Mouse (Mus musculus) mesoderm, embryonic 11.5 days (tissue): ENCODE data around the gene Cs.

Experiments
- DNase-seq: peaks from one replicate; pipeline ENCODE4 v3.0.0-alpha.2; 2012; ENCODE audit warnings: low read depth, low spot score

The Cs gene

DNA sequence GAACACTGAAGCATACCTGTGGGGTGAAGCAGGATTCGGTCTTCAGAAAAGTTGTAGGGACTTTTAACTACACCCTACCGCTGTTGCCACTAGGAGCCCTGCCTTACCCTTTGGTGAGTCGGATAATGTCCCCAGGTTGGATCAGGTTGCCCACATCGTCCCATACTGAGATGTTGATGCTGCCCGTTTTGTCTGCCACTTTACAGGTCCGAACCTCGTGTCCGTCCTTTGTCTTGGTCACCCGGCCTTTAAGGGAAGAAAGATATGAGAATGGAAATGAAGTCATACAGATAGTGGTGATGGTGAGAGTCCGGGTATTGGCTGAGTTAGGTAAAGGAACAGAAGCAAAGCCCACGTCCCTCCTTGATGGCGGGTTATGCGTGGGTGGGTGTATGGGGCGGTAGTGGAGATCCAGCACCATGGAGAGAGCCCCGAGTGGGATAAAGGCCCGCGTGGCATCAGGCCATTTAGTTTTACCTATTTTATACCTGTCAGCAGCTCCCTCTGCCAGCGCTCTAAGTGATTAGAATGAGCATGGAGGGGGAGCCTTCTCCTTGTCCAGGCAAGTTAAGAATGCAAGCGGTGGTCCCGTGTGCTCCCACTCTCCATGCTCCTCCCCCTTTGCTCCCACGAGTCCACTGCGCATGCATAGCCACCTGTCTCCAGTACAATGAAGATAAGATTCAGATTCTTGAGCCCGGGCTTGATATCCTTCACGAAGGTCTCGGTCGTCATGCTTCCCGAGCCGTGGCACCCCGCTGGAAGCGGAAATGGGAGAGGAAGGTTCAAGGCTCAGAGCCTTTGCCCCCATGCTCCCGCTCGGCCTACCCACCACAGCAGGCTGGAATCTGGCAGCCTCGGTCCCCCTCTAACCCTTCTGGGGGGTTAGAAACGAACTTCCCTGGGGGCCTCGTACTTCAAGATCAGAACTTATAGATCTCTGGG is 71.3 kb downstream of the Cs start:
- DNase-seq: peak; percentile 54

DNA sequence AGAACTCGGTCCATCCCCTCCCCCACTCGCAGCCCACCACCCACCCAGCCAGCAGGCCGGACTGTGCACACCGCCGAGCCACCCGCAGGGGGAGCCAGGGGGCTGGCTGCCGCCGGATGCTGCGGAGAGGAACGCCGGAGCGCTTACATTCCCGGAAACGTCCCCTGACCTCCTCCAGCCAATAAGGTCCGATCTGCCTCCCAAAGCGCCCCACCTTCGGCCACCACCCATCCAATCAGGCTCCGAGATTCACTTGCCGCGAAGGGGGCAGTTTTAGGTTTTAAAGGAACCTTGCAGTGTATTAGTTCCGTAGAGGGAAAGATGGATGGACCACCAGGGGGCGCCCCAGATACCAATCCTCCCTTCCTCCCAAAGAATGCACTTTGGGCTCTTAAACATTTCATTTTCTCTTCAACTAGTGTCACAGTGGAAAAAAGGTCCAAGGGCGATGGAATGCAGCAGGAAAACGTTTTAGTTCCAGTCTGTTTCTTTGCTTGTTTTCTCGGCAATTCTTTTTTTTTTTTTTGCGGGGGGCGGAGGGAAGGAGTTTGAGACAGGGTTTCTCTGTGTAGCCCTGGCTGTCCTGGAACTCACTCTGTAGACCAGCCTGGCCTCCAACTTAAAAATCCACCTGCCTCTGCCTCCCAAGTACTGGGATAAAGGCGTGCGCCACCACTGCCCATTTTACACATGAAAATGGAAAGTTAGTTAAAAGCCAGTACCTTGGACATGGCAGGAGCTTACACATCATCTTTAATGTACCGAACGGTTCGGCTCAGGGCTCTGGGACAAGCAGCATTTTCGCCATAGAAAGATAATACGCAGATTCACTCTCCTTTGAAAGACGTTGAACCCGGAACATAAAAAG is 72.4 kb downstream of the Cs start:
- DNase-seq: peak; percentile 98

DNA sequence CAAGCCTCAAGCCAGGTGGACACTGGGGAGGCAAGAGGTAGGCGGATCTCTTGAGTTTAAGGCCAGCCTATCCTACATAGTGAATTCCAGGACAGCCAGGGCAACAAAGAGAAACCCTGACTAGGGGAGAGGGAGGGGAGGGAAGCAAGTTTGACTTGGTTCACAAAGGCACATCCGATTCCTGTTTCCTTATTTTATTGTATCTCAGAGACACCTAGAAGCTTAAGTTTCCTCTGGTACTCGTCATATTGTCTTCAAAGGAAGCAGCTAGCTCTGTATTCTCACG is 73.0 kb downstream of the Cs start:
- no peak for DNase-seq

- peak; percentile 98 for DNase-seq
These were observed 73.9 kb downstream of the Cs start, which contains the start of the genes Nabp2 and Rnf41 for GRCm38 (mm10) chr10:128411211-128412054. Gene Nabp2 (minus strand): TSS chr10:128411492. Gene Rnf41 (plus strand): TSS chr10:128411657.

DNA sequence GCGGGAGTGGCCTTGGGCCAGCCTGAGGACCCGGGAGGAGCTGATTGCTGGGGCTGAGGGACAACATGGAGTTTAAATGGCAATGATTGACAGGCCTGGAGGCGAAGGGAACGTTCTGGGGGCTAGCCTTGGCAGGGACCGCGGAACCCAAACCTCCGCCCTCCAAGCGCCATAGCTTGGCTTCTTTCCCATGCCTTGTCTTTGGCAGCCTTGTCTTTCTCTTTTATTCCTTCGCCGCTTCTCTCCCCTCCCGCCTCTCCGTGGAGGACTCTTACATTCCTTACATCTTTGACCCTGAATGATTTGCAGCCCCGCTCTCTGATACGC is 74.5 kb downstream of the Cs start:
- DNase-seq: peak; percentile 32
